Mouse (Mus musculus) kidney, embryonic 14.5 days (tissue): ENCODE results near the gene Mga. TPM values are rescaled to one million over a fixed set of nuclear protein-coding genes. Genes with fewer than 3 reads are reported as not detected.

Source experiments
- ATAC-seq: fragments of 200-750 bp; cut with Nextera tagmentation; 2 replicates; pipeline ENCODE4 v1.8.0; 2017; ENCODE audit warnings: moderate number of reproducible peaks, mild to moderate bottlenecking, moderate TSS enrichment, moderate library complexity; ENCODE audit not compliant: low FRiP score, low TSS enrichment
- H3K27ac ChIP-seq: fragments of 300-500 bp; sonication (generic); 2 replicates; pipeline ENCODE4 v1.5.1; 2014; ENCODE audit warnings: low read depth, mild to moderate bottlenecking, low read length, moderate library complexity, mixed read lengths
- H3K27me3 ChIP-seq: fragments of 300-500 bp; sonication (generic); 2 replicates; pipeline ENCODE4 v1.6.1; 2014; ENCODE audit warnings: mild to moderate bottlenecking, low read length; ENCODE audit not compliant: control insufficient read depth, insufficient read depth
- H3K36me3 ChIP-seq: fragments of 300-500 bp; sonication (generic); 2 replicates; pipeline ENCODE4 v1.6.1; 2014; ENCODE audit warnings: low read length, mixed read lengths; ENCODE audit not compliant: control insufficient read depth, insufficient read depth
- H3K4me1 ChIP-seq: fragments of 300-500 bp; sonication (generic); 2 replicates; pipeline ENCODE4 v1.6.1; 2014; ENCODE audit warnings: low read length, mixed read lengths; ENCODE audit not compliant: control insufficient read depth, insufficient read depth
- H3K4me2 ChIP-seq: fragments of 300-500 bp; sonication (generic); replicated peaks from 2 replicates; pipeline ENCODE4 v1.6.1; 2014; ENCODE audit warnings: low read depth, mild to moderate bottlenecking, low read length
- H3K4me3 ChIP-seq: fragments of 300-500 bp; sonication (generic); 2 replicates; pipeline ENCODE4 v1.5.1; 2014; ENCODE audit warnings: mild to moderate bottlenecking, low read length
- H3K9ac ChIP-seq: fragments of 300-500 bp; sonication (generic); 2 replicates; pipeline ENCODE4 v1.6.1; 2014; ENCODE audit warnings: low read depth, mild to moderate bottlenecking, low read length, moderate library complexity
- H3K9me3 ChIP-seq: fragments of 300-500 bp; sonication (generic); 2 replicates; pipeline ENCODE4 v1.6.1; 2016; ENCODE audit warnings: low read length; ENCODE audit not compliant: control insufficient read depth
- WGBS: fragments of 180-500 bp; shearing (Covaris S2); extraction: QIAGEN DNeasy Blood & Tissue Kit; methylation state at CpG from one replicate; pipeline ENCODE4 v1.1.7; 2014; 5-methylcytosine and 5-hydroxymethylcytosine counted together
- polyA plus RNA-seq: library from polyadenylated mRNA; unstranded; fragments of >200 nt; fragmentation: Nextera tagmentation; extraction: Ambion mirVana; gene quantifications from 2 replicates; pipeline ENCODE4 v1.2.1, GENCODE M21; 2014

The Mga gene
- polyA plus RNA-seq, 1 experiment from 2014 or later = 41.5 TPM

- H3K36me3 ChIP-seq = no peaks in the 10 kb centered on the region
- peak overlapping the region; percentile 90 for H3K27ac ChIP-seq
- H3K4me1 ChIP-seq = peaks cover 10% of the 10 kb centered on the region
- 14% methylated on average over 19 of the region's 19 CpGs for WGBS
- no peaks in the 10 kb centered on the region for H3K27me3 ChIP-seq
- peak overlapping the region; percentile 48 for H3K4me3 ChIP-seq
- peak; percentile 82 for ATAC-seq
- H3K4me2 ChIP-seq = peak overlapping the region; percentile 90
- H3K9me3 ChIP-seq = no peaks in the 10 kb centered on the region
- H3K9ac ChIP-seq = peak overlapping the region; percentile 54; the same call in 1 of the 2 replicates
These were observed 407 bp upstream of the Mga start for GRCm38 (mm10) chr2:119896553-119897089.

GRCm38 (mm10) chr2:119898141-119898594, 1.1 kb downstream of the Mga start:
- ATAC-seq = peak; percentile 82
- WGBS = 3% methylated on average over 19 of the region's 19 CpGs
- Histone ChIP-seq H3K4me3 (peak overlapping the region; percentile 48), H3K4me2 (peak overlapping the region; percentile 90), H3K4me1 (peaks cover 10% of the 10 kb centered on the region), H3K27me3 (no peaks in the 10 kb centered on the region), H3K27ac (peak overlapping the region; percentile 48; the same call in 1 of the 2 replicates), H3K9me3 (no peaks in the 10 kb centered on the region), H3K36me3 (peaks cover 9% of the 10 kb centered on the region), H3K9ac (peak overlapping the region; percentile 54; the same call in 1 of the 2 replicates)

DNA sequence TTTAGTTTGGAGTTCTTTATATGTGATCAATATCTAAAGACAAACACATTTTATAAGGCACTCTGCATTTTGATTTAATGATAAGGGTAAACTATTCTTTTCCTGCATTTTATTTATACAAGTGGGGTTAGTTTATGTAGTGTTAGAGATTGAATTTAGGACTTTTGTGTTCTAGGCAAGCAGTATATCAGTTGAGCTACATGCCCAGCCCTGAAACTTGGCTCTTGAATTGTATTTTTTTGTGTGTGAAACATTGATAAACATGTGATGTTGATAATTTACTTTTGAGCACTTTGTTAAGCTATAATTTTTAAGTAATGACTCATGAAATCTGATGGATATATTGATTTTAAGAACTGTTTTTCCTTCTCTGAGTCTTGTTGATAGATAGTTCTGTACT, 19.0 kb downstream of the Mga start:
- Histone ChIP-seq H3K4me3 (no peak overlapping the region), H3K4me2 (no peak overlapping the region), H3K9ac (no peak overlapping the region), H3K27ac (no peak overlapping the region), H3K36me3 (peaks cover 22% of the 10 kb centered on the region), H3K9me3 (no peaks in the 10 kb centered on the region), H3K27me3 (no peaks in the 10 kb centered on the region), H3K4me1 (0 out of 2 replicates have a peak, but pooled peaks cover 3% of the 10 kb centered on the region)
- ATAC-seq = no peak

- no peak for ATAC-seq
- Histone ChIP-seq H3K9ac (no peak overlapping the region), H3K4me3 (no peak overlapping the region), H3K9me3 (no peaks in the 10 kb centered on the region), H3K4me2 (no peak overlapping the region), H3K36me3 (peaks cover 33% of the 10 kb centered on the region), H3K4me1 (0 out of 2 replicates have a peak, but pooled peaks cover 3% of the 10 kb centered on the region), H3K27ac (no peak overlapping the region), H3K27me3 (no peaks in the 10 kb centered on the region)
- 26% methylated on average over 1 of the region's 1 CpGs for WGBS
These were observed 20.8 kb downstream of the Mga start for GRCm38 (mm10) chr2:119917631-119918369.

- H3K4me2 ChIP-seq = no peak overlapping the region
- no peak overlapping the region for H3K9ac ChIP-seq
- H3K4me1 ChIP-seq = peaks cover 3% of the 10 kb centered on the region; the same call in 1 of the 2 replicates
- ATAC-seq = no peak
- H3K27ac ChIP-seq = no peak overlapping the region
- no peaks in the 10 kb centered on the region for H3K9me3 ChIP-seq
- H3K36me3 ChIP-seq = peaks cover 8% of the 10 kb centered on the region; the same call in 1 of the 2 replicates
- no peak overlapping the region for H3K4me3 ChIP-seq
- no peaks in the 10 kb centered on the region for H3K27me3 ChIP-seq
- 49% methylated on average over 9 of the region's 9 CpGs for WGBS
These were observed 73.5 kb downstream of the Mga start for GRCm38 (mm10) chr2:119970571-119970970.

DNA sequence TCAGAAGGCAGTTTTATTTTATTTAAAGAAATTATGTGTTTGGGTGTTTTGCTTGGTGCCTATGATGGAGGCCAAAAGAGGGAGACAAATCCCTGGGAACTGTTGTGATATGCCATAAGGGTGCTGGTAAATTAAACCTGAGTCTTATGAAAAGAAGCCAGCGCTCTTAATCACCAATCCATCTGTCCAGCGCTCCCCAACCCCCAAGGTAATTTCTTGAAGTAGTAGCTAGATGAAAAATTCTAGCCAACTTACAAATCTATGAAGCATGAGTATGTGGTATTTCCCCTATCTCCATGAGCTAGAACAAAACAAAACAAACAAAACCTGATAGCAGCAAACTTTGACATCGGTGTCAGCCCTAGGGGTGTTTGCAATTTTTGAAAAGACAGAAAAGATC, 74.3 kb downstream of the Mga start:
- no peak overlapping the region for H3K4me3 ChIP-seq
- no peak overlapping the region for H3K4me2 ChIP-seq
- peaks cover 3% of the 10 kb centered on the region; the same call in 1 of the 2 replicates for H3K4me1 ChIP-seq
- H3K9ac ChIP-seq = no peak overlapping the region
- H3K36me3 ChIP-seq = 0 out of 2 replicates have a peak, but pooled peaks cover 4% of the 10 kb centered on the region
- 80% methylated on average over 3 of the region's 3 CpGs for WGBS
- no peak for ATAC-seq
- no peaks in the 10 kb centered on the region for H3K27me3 ChIP-seq
- H3K9me3 ChIP-seq = no peaks in the 10 kb centered on the region
- no peak overlapping the region for H3K27ac ChIP-seq

DNA sequence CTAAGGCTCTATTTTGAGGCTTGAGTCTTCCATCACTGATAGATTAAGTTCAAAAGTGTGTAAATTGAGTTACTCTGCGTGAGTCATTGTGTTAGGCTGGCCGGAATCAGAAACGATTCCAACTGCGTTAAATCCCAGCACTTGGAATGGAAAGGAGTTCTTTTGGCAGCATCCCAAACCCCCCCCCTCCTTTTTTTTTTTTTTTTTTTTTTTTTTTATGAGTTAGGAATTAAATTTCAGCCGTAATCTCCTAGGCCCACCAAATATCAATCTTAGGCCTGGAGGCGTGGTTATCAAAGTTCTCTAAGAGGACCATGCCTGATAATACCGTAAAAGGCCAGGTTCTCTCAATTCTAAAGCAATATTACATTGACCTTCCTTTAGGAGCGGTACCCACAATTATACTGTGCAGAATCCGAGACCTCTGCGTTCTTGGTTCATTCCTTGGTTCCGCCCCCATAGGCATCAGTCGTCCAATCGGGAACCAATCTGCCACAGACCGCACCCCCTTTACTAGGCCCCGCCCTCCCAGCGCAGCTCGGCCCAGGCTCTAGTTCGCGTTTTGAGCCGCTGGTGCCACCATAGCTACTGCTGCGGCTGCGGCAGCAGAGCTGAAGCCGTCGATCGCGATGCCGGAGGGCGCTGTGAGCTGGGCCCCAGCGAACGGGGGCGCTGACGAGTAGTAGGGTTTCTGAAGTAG, 75.0 kb downstream of the Mga start:
- Histone ChIP-seq H3K4me2 (peak overlapping the region; percentile 55), H3K36me3 (0 out of 2 replicates have a peak, but pooled peaks cover 4% of the 10 kb centered on the region), H3K27ac (no peak overlapping the region), H3K4me1 (peaks cover 3% of the 10 kb centered on the region; the same call in 1 of the 2 replicates), H3K9ac (peak overlapping the region; percentile 79), H3K27me3 (no peaks in the 10 kb centered on the region), H3K9me3 (no peaks in the 10 kb centered on the region), H3K4me3 (peak overlapping the region; percentile 79)
- ATAC-seq = peak; percentile 98
- 3% methylated on average over 32 of the region's 32 CpGs for WGBS

GRCm38 (mm10) chr2:119972537-119972879, 75.5 kb downstream of the Mga start, which contains the start of gene Mapkbp1:
Gene Mapkbp1 (plus strand): TSS chr2:119972699.
- Histone ChIP-seq H3K27me3 (no peaks in the 10 kb centered on the region), H3K36me3 (0 out of 2 replicates have a peak, but pooled peaks cover 4% of the 10 kb centered on the region), H3K4me3 (peak within 1 kb of the TSS; percentile 79), H3K9me3 (no peaks in the 10 kb centered on the region), H3K9ac (peak within 1 kb of the TSS; percentile 79), H3K27ac (no peak within 1 kb of the TSS), H3K4me1 (peaks cover 3% of the 10 kb centered on the region; the same call in 1 of the 2 replicates), H3K4me2 (peak within 1 kb of the TSS; percentile 55)
- 1% methylated on average over 18 of the region's 19 CpGs for WGBS
- peak; percentile 88 for ATAC-seq
